Mouse (Mus musculus) lung, postnatal 14 days (tissue): ENCODE data around the gene Lcn2.
"Not testable (repeated sequence)": the region's sequence is repeated elsewhere in the genome, so short reads cannot be mapped to it uniquely, and the experiment has no call there.

Source experiments
- DNase-seq: peaks from one replicate; pipeline ENCODE4 v3.0.0; 2021

The Lcn2 gene

GRCm38 (mm10) chr2:32363376-32364106 is 24.5 kb downstream of the Lcn2 start:
- peak; percentile 41 for DNase-seq

- DNase-seq, result peak; percentile 94
Observed at GRCm38 (mm10) chr2:32362817-32363340, 25.2 kb downstream of the Lcn2 start.

GRCm38 (mm10) chr2:32362274-32362673 is 25.8 kb downstream of the Lcn2 start:
- not testable (repeated sequence) for DNase-seq

GRCm38 (mm10) chr2:32361437-32361836 is 26.6 kb downstream of the Lcn2 start:
- DNase-seq, result peak; percentile 77

GRCm38 (mm10) chr2:32360741-32361140 is 27.3 kb downstream of the Lcn2 start:
- peak; percentile 73 for DNase-seq

- DNase-seq, result no peak
Observed at GRCm38 (mm10) chr2:32358381-32358780, 29.7 kb downstream of the Lcn2 start.

- DNase-seq, result no peak
Observed at GRCm38 (mm10) chr2:32357710-32358109, 30.3 kb downstream of the Lcn2 start.

GRCm38 (mm10) chr2:32356216-32356615 is 31.8 kb downstream of the Lcn2 start:
- no peak for DNase-seq

GRCm38 (mm10) chr2:32354336-32354895 is 33.6 kb downstream of the Lcn2 start:
- DNase-seq, result no peak

GRCm38 (mm10) chr2:32353836-32354235 is 34.2 kb downstream of the Lcn2 start:
- no peak for DNase-seq

GRCm38 (mm10) chr2:32353007-32353542 is 35.0 kb downstream of the Lcn2 start, which contains the start of gene Dnm1:
Dnm1 (minus strand) TSS chr2:32353338.
- peak; percentile 92 for DNase-seq

GRCm38 (mm10) chr2:32352151-32353006 is 35.7 kb downstream of the Lcn2 start, which contains the start of gene Ciz1:
Ciz1 (plus strand) TSS chr2:32352327.
- no peak for DNase-seq

- no peak for DNase-seq
Observed at GRCm38 (mm10) chr2:32351471-32351961, 36.5 kb downstream of the Lcn2 start.

GRCm38 (mm10) chr2:32350471-32351051 is 37.5 kb downstream of the Lcn2 start:
- no peak for DNase-seq

GRCm38 (mm10) chr2:32349625-32350255 is 38.3 kb downstream of the Lcn2 start:
- DNase-seq, result no peak

- DNase-seq, result no peak
Observed at GRCm38 (mm10) chr2:32348311-32348710, 39.7 kb downstream of the Lcn2 start.

GRCm38 (mm10) chr2:32347019-32347418 is 41.0 kb downstream of the Lcn2 start:
- no peak for DNase-seq

- no peak for DNase-seq
Observed at GRCm38 (mm10) chr2:32344598-32345321, 43.3 kb downstream of the Lcn2 start.

- no peak for DNase-seq
Observed at GRCm38 (mm10) chr2:32344056-32344455, 44.0 kb downstream of the Lcn2 start.

- DNase-seq, result no peak
Observed at GRCm38 (mm10) chr2:32343351-32343671, 44.7 kb downstream of the Lcn2 start.
